Mouse (Mus musculus) intestine, postnatal 0 days (tissue): ENCODE measurements around the gene Mdh2. TPM values are rescaled to one million over a fixed set of nuclear protein-coding genes. Genes with fewer than 3 reads are reported as not detected.

Experiments used
- ATAC-seq: fragments of 200-750 bp; cut with Nextera tagmentation; 2 replicates; pipeline ENCODE4 v1.8.0; 2017; ENCODE audit warnings: mild to moderate bottlenecking, moderate TSS enrichment, moderate library complexity
- H3K27ac ChIP-seq: fragments of 300-500 bp; sonication (generic); 2 replicates; pipeline ENCODE4 v1.5.1; 2014; ENCODE audit warnings: mild to moderate bottlenecking, low read depth, low read length, moderate library complexity
- H3K27me3 ChIP-seq: fragments of 300-500 bp; sonication (generic); replicated peaks from 2 replicates; pipeline ENCODE4 v1.6.1; 2014; ENCODE audit warnings: low read length, mixed read lengths; ENCODE audit not compliant: control insufficient read depth, insufficient read depth
- H3K36me3 ChIP-seq: fragments of 300-500 bp; sonication (generic); 2 replicates; pipeline ENCODE4 v1.6.1; 2014; ENCODE audit warnings: mild to moderate bottlenecking, moderate library complexity; ENCODE audit not compliant: control insufficient read depth, insufficient read depth
- H3K4me1 ChIP-seq: fragments of 300-500 bp; sonication (generic); replicated peaks from 2 replicates; pipeline ENCODE4 v1.6.1; 2014; ENCODE audit warnings: antibody characterized with exemption, low read length, mixed read lengths; ENCODE audit not compliant: control insufficient read depth, insufficient read depth
- H3K4me2 ChIP-seq: fragments of 300-500 bp; sonication (generic); replicated peaks from 2 replicates; pipeline ENCODE4 v1.6.1; 2014; ENCODE audit warnings: low read depth, mild to moderate bottlenecking, moderate library complexity
- H3K4me3 ChIP-seq: fragments of 300-500 bp; sonication (generic); 2 replicates; pipeline ENCODE4 v1.5.1; 2014; ENCODE audit warnings: low read depth, low read length
- H3K9ac ChIP-seq: fragments of 300-500 bp; sonication (generic); 2 replicates; pipeline ENCODE4 v1.6.1; 2014; ENCODE audit warnings: mild to moderate bottlenecking, low read depth, low read length
- H3K9me3 ChIP-seq: fragments of 300-500 bp; sonication (generic); 2 replicates; pipeline ENCODE4 v1.6.1; 2016; ENCODE audit warnings: mixed run types; ENCODE audit not compliant: control insufficient read depth
- CTCF ChIP-seq: sonication (generic); IDR thresholded peaks from 2 replicates; pipeline ENCODE4 v1.5.1; 2016; ENCODE audit warnings: low read depth, mild to moderate bottlenecking, control low read depth, antibody characterized with exemption, moderate library complexity
- WGBS: fragments of 180-500 bp; shearing (Covaris S2); extraction: QIAGEN DNeasy Blood & Tissue Kit; methylation state at CpG from one replicate; pipeline ENCODE4 v1.1.7; 2014; 5-methylcytosine and 5-hydroxymethylcytosine counted together
- polyA plus RNA-seq: library from polyadenylated mRNA; unstranded; fragments of >200 nt; fragmentation: Nextera tagmentation; extraction: Ambion mirVana; gene quantifications from 2 replicates; pipeline ENCODE4 v1.2.1, GENCODE M21; 2015

Mdh2 gene
- polyA plus RNA-seq, 1 experiment from 2014 or later, result 872 TPM

GRCm38 (mm10) chr5:135803135-135803534 is 24.9 kb downstream of the Mdh2 start:
- TF ChIP-seq CTCF, result peak; percentile 25; the same call in 1 of the 2 replicates
- ATAC-seq, result no peak
- no peak overlapping the region for H3K4me2 ChIP-seq
- no peak overlapping the region for H3K9ac ChIP-seq
- 61% methylated on average over 4 of the region's 4 CpGs for WGBS
- no peaks in the 10 kb centered on the region; the same call in 1 of the 2 replicates for H3K27me3 ChIP-seq
- no peak overlapping the region for H3K27ac ChIP-seq
- H3K4me1 ChIP-seq, result no peaks in the 10 kb centered on the region
- no peaks in the 10 kb centered on the region for H3K9me3 ChIP-seq
- H3K36me3 ChIP-seq, result no peaks in the 10 kb centered on the region
- no peak overlapping the region for H3K4me3 ChIP-seq

GRCm38 (mm10) chr5:135803676-135804075 is 25.4 kb downstream of the Mdh2 start:
- Histone ChIP-seq H3K9ac (no peak overlapping the region), H3K9me3 (no peaks in the 10 kb centered on the region), H3K36me3 (no peaks in the 10 kb centered on the region), H3K4me2 (no peak overlapping the region), H3K4me3 (no peak overlapping the region), H3K27me3 (no peaks in the 10 kb centered on the region; the same call in 1 of the 2 replicates), H3K4me1 (no peaks in the 10 kb centered on the region), H3K27ac (no peak overlapping the region)
- ATAC-seq, result no peak
- no peak for TF ChIP-seq CTCF
- WGBS, result 69% methylated on average over 4 of the region's 4 CpGs

GRCm38 (mm10) chr5:135804735-135805134 is 26.5 kb downstream of the Mdh2 start:
- Histone ChIP-seq H3K27me3 (no peaks in the 10 kb centered on the region; the same call in 1 of the 2 replicates), H3K4me2 (no peak overlapping the region), H3K9me3 (no peaks in the 10 kb centered on the region), H3K27ac (no peak overlapping the region), H3K9ac (no peak overlapping the region), H3K36me3 (no peaks in the 10 kb centered on the region), H3K4me1 (no peaks in the 10 kb centered on the region), H3K4me3 (no peak overlapping the region)
- TF ChIP-seq CTCF, result no peak
- ATAC-seq, result no peak
- 61% methylated on average over 2 of the region's 2 CpGs for WGBS

- 5% methylated on average over 29 of the region's 29 CpGs for WGBS
- H3K4me1 ChIP-seq, result no peaks in the 10 kb centered on the region
- no peaks in the 10 kb centered on the region for H3K36me3 ChIP-seq
- H3K4me2 ChIP-seq, result no peak within 1 kb of the TSS
- peak; percentile 100 for TF ChIP-seq CTCF
- no peak within 1 kb of the TSS for H3K9ac ChIP-seq
- no peaks in the 10 kb centered on the region; the same call in 1 of the 2 replicates for H3K27me3 ChIP-seq
- peak; percentile 54 for ATAC-seq
- no peak within 1 kb of the TSS for H3K27ac ChIP-seq
- H3K4me3 ChIP-seq, result no peak within 1 kb of the TSS
- H3K9me3 ChIP-seq, result no peaks in the 10 kb centered on the region
Measured at GRCm38 (mm10) chr5:135806555-135807262, 28.4 kb downstream of the Mdh2 start, which contains the start of gene Srrm3. Gene Srrm3, plus strand, starts transcription at chr5:135806890.

GRCm38 (mm10) chr5:135807263-135807637 is 29.0 kb downstream of the Mdh2 start:
- no peak for TF ChIP-seq CTCF
- Histone ChIP-seq H3K4me3 (no peak overlapping the region), H3K27me3 (no peaks in the 10 kb centered on the region; the same call in 1 of the 2 replicates), H3K36me3 (no peaks in the 10 kb centered on the region), H3K4me2 (no peak overlapping the region), H3K27ac (no peak overlapping the region), H3K4me1 (no peaks in the 10 kb centered on the region), H3K9ac (no peak overlapping the region), H3K9me3 (no peaks in the 10 kb centered on the region)
- ATAC-seq, result no peak
- 56% methylated on average over 3 of the region's 3 CpGs for WGBS

GRCm38 (mm10) chr5:135812991-135813390 is 34.7 kb downstream of the Mdh2 start:
- no peak for ATAC-seq
- Histone ChIP-seq H3K9ac (no peak overlapping the region), H3K36me3 (no peaks in the 10 kb centered on the region), H3K4me1 (no peaks in the 10 kb centered on the region), H3K27ac (no peak overlapping the region), H3K4me2 (no peak overlapping the region), H3K9me3 (no peaks in the 10 kb centered on the region), H3K27me3 (no peaks in the 10 kb centered on the region), H3K4me3 (no peak overlapping the region)
- WGBS, result 65% methylated on average over 5 of the region's 5 CpGs
- no peak for TF ChIP-seq CTCF
